Comparison of ENCODE assay signal across 7 mouse cellular contexts in the genomic region with DNA sequence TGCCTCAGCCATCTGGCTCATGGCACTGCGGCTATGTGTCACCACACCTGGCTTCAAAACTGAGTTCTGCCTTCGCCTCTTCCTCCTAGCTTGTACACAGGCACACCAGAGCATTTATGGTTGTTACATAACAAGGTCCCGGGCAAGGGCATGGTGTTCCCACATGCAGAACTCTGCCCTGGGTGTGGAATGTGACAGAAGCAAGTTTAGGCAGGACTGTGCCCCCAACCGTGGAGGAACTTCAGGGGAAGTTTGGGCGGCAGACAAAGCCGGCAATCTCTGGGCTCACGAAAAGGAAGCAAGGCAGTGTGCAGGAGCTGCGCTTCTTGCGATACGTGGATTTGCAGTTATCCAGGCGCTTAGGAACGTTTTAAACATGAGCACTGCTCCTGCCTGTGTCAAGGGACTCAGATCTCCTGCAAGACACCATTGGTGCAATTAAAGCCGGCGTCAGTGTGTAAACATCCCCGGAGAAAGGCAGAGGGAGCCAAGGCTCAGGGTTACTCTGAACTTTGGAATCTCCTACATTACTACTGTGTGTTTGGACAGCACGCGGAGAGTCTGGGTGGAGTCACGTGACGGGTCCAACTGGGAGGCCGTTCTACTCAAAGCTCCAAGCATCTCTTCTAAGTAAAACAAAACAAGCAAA. TPM values are rescaled to one million over a fixed set of nuclear protein-coding genes. Genes with fewer than 3 reads are reported as not detected.
DNase-seq lines count a peak whose midpoint lies in the region; ATAC-seq and TF ChIP-seq lines count a peak whose summit lies in the region.

No protein-coding gene starts in this region.

- H3K4me2 ChIP-seq in intestine, postnatal 0 days (replicated peaks; ENCODE audit: low read depth): peak overlapping the region; percentile 70

- H3K4me3 ChIP-seq in intestine, postnatal 0 days (ENCODE audit: low read depth, low read length): peak overlapping the region; percentile 26

- peak overlapping the region; percentile 95 for H3K27ac ChIP-seq in intestine, postnatal 0 days (ENCODE audit: low read depth, low read length)

- ATAC-seq in intestine, postnatal 0 days: peak; percentile 99
- peak; percentile 77 for ATAC-seq in megakaryocyte progenitor cell, adult 5-6 weeks (replicated peaks; ENCODE audit: poor library complexity)

- H3K27me3 ChIP-seq in intestine, postnatal 0 days (replicated peaks; ENCODE audit: control insufficient read depth, insufficient read depth, low read length): no peaks in the 10 kb centered on the region

- DNase-seq in adrenal gland, postnatal 14 days: peak; percentile 74
- DNase-seq in embryo, embryonic 9.5 days (ENCODE audit: extremely low spot score): peak; percentile 70
- peak; percentile 79 for DNase-seq in gonadal fat pad, adult 2 months (ENCODE audit: low read depth)
- DNase-seq in left cerebral cortex, postnatal 25 days (ENCODE audit: low spot score in 2 of 2): peak; percentile 47 to 69
- peak; percentile 26 to 28 for DNase-seq in right cerebral cortex, postnatal 36 days (ENCODE audit: low spot score in 2 of 2)

- 3% methylated on average over 20 of the region's 20 CpGs for WGBS in intestine, postnatal 0 days

- peak; percentile 66 for TF ChIP-seq CTCF in intestine, postnatal 0 days (IDR thresholded peaks at IDR 0.05; ENCODE audit: low read depth)

- no peaks in the 10 kb centered on the region for H3K36me3 ChIP-seq in intestine, postnatal 0 days (ENCODE audit: control insufficient read depth, insufficient read depth)

- H3K4me1 ChIP-seq in intestine, postnatal 0 days (replicated peaks; ENCODE audit: control insufficient read depth, insufficient read depth, low read length): no peaks in the 10 kb centered on the region

- no peaks in the 10 kb centered on the region for H3K9me3 ChIP-seq in intestine, postnatal 0 days (ENCODE audit: control insufficient read depth)

- H3K9ac ChIP-seq in intestine, postnatal 0 days (ENCODE audit: low read depth, low read length): peak overlapping the region; percentile 40; the same call in 1 of the 2 replicates

- intact Hi-C loops in left cerebral cortex, postnatal 25 days (cut with DNase I): loop anchor here (5.0 kb wide), 1 partner anchor 103 kb away; no protein-coding TSS in a partner anchor

RNA-seq across cellular contexts. Expression of gene Map2k6, which starts 19.1 kb away (rescaled TPM):
- total RNA-seq in adrenal gland, postnatal 14 days (2021): 5.9 and 6.9 TPM in 2 replicates
- polyA plus RNA-seq in gonadal fat pad, adult 2 months (2012; rRNA removed): 2.8 and 2.9 TPM in 2 replicates
- 3.4 and 3.8 TPM in 2 replicates for polyA plus RNA-seq in intestine, postnatal 0 days (2015; fragmentation: Nextera tagmentation; extraction: Ambion mirVana)
- 10 to 100 TPM; 24.5 to 24.8 TPM for total RNA-seq in left cerebral cortex, postnatal 25 days (2021)
- total RNA-seq in megakaryocyte progenitor cell, adult 5-6 weeks (2015): 10.4 and 12.7 TPM in 2 replicates
- total RNA-seq in megakaryocyte progenitor cell, adult 5-6 weeks (2017): 13.8 and 16.7 TPM in 2 replicates

RNA-seq across cellular contexts. Expression of gene Abca5, which starts 42.3 kb away (rescaled TPM):
- 8.7 and 10.9 TPM in 2 replicates for total RNA-seq in adrenal gland, postnatal 14 days (2021)
- 3.8 and 5.5 TPM in 2 replicates for polyA plus RNA-seq in gonadal fat pad, adult 2 months (2012; rRNA removed)
- polyA plus RNA-seq in intestine, postnatal 0 days (2015; fragmentation: Nextera tagmentation; extraction: Ambion mirVana): 1.5 and 2.4 TPM in 2 replicates
- 10 to 100 TPM; 45.0 to 48.3 TPM for total RNA-seq in left cerebral cortex, postnatal 25 days (2021)
- 0.02 and 0.52 TPM in 2 replicates for total RNA-seq in megakaryocyte progenitor cell, adult 5-6 weeks (2015)
- 0.20 and 0.62 TPM in 2 replicates for total RNA-seq in megakaryocyte progenitor cell, adult 5-6 weeks (2017)

Comparison
In these comparisons a context has a peak if more than half of its experiments do, and no peak if none do; other contexts are left out.
1. Peak in every context shown above with its lines: DNase-seq, ATAC-seq, H3K4me3 ChIP-seq and H3K27ac ChIP-seq.
2. DNase-seq: peak in every context shown above with its lines; median percentile 79 in gonadal fat pad, adult 2 months; 74 in adrenal gland, postnatal 14 days; 70 in embryo, embryonic 9.5 days; 58 in left cerebral cortex, postnatal 25 days; 27 in right cerebral cortex, postnatal 36 days.